Mouse (Mus musculus) urinary bladder, postnatal 4 days (tissue): Measurements from ENCODE around the gene Rnf215.

Experiments
- DNase-seq, 2 experiments: peaks; one replicate each; pipeline ENCODE4 v3.0.0; 2021 to 2022; ENCODE audit warnings: low spot score in 2 of 2

Rnf215 gene

GRCm38 (mm10) chr11:4190677-4191076 lies 55.7 kb downstream of the Rnf215 start:
- DNase-seq: no peak
